Mouse (Mus musculus): ENCODE results near the gene Abca3.
"Not testable (repeated sequence)": the region's sequence is repeated elsewhere in the genome, so short reads cannot be mapped to it uniquely, and the experiment has no call there.

Gene Abca3

DNA sequence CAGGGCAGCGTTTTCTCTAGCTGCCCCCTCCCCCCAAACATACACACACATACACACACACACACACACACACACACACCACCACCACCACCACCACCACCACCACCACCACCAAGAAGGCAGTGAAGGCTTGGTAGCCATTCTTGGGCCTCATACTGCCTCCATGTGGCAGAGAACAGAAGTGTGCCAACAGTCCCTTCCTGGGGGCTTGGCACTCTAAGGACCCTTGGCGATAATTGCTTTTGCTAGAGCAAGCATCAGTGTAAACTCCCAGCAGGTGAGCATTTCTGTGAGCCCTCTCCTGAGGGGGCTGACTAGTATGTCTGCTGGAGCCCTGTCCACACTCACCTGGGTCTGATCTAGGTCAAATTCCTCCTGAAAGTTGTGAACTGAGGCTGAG is 89.4 kb downstream of the Abca3 start:
- DNase-seq (ENCODE audit: extremely low spot score, low spot score), result no peak

DNA sequence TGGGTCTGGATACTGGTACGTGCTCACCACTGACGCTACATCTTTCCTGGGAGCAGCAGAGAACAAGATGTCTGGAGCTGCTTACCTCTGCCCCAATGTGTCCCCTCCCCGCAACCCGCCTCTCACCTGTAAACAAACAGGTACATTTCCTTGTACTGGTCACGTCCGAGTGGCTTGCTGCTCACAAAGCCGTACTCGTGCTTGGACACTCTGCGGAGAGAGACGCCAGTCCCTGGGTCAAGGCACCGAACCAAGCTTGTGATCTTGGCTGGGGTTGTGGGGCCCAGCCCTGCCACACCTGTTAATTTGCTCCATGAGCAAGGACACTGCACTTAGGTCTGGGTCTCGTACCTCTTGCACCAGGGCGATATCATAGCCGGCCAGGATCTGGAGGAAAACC is 90.4 kb downstream of the Abca3 start:
- DNase-seq (ENCODE audit: extremely low spot score, low spot score), result no peak

DNA sequence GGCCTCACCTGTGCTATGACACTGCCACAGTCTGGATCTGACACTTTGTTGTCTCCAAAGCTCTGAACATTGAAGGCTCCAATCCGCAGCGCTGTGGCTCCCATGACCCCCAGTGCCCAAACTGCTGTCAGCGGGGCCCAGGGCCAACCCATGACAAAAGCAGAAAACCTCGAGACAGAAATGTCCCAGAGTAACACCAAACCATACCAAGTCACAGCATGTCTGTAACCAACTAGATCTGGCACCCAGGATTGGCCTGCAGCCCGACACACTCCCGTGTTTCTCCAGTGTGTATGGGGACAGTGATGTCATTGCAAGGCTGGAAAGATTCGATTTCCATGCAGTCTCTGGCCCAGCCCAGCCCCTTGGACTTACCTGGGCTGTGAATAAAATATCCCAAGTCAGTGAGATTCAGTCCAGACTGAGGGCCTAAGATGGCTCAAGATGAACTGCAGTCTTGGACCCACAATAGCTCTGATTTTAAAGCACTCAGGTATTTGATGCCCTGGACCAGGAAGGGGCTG is 90.9 kb downstream of the Abca3 start, which contains the start of gene Dnase1l2:
TSS of gene Dnase1l2 (minus strand) at position 474 of the 524 bp plus-strand sequence.
- no peak for DNase-seq (ENCODE audit: extremely low spot score, low spot score)

DNA sequence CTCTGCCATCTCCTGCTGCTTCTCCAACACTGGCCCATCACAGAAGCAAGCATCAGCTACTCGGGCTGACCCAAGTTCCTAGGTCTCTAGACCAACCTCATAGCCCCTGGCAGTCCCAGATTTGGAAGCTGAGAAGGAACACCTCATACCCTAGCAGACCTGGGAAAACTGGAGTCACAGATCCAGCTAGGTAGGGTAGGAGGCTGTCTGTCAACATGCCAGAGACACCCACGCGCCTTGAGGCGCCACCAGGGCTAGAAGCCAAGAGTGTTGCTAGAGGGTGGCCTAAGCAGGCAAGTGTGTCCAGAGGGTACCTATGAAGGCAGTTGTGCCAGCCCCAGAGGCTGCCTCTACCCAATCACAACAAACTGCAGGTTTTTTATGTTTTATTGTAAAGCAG is 91.7 kb downstream of the Abca3 start:
- no peak for DNase-seq (ENCODE audit: extremely low spot score, low spot score)

- no peak for DNase-seq (ENCODE audit: extremely low spot score, low spot score)
These were observed 94.8 kb downstream of the Abca3 start for GRCm38 (mm10) chr17:24446590-24446989.

DNA sequence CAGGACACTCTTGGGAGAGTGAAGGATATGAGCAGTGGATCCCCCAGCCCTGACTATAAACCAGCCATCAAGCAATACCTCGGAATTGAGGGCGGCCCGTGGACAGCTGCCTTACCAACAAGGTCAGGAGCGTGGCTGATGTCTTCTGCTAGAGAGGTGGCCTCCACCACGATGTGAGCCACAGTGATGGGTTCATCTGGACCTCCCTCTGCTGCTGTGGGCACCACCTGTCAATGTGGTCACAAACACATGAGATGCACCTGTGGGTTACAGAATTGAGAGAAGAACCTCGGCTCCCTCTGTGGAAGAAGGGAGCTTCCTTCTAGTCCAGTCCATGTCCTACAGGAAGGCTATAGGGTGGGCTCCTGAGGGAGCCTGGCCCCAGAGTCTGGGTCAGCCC is 97.8 kb downstream of the Abca3 start:
- DNase-seq (ENCODE audit: extremely low spot score, low spot score), result no peak

GRCm38 (mm10) chr17:24451220-24451619 is 99.5 kb downstream of the Abca3 start:
- no peak for DNase-seq (ENCODE audit: extremely low spot score, low spot score)

GRCm38 (mm10) chr17:24453372-24453771 is 101.6 kb downstream of the Abca3 start:
- DNase-seq (ENCODE audit: extremely low spot score, low spot score), result no peak

- DNase-seq (ENCODE audit: extremely low spot score, low spot score), result no peak
These were observed 102.5 kb downstream of the Abca3 start for GRCm38 (mm10) chr17:24454218-24454755.

DNA sequence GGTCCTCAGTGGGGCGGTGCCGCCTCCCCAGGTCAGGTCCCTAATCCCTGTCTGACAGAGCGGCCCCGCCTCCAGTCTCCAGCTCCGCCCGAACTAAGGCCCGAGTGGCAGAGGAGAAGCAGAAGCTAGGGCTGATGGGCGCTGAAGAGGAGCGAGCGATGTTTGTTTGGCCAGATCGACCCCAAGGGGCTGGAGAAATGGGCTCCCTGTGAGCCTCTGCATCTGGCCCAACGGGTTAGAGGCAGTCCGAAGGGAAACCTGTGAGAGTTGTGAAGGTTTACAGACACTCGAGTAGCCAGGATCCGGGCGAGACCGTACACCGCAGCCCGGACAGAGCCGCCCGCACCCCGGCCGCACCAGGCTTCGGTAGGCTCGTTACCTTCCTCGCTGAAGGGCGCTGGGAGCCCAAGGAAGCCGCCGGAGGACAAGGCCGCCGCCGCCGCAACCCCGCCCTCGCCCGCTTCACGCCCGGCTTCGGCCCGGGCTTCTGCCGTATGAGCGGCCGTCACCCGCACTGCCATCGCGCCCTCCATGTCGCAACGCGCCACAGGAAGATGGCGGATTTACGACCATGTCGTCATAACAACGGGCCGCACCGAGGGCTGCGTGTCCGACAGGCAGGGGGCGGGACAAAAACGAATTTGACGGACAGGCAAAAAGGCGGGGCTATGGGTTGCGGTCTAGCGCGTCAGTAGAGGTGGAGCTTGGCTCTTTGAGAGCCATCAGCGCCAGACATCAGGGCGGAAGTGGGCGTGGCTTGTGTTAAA is 103.2 kb downstream of the Abca3 start:
- peak; percentile 98 for DNase-seq (ENCODE audit: extremely low spot score, low spot score)

DNA sequence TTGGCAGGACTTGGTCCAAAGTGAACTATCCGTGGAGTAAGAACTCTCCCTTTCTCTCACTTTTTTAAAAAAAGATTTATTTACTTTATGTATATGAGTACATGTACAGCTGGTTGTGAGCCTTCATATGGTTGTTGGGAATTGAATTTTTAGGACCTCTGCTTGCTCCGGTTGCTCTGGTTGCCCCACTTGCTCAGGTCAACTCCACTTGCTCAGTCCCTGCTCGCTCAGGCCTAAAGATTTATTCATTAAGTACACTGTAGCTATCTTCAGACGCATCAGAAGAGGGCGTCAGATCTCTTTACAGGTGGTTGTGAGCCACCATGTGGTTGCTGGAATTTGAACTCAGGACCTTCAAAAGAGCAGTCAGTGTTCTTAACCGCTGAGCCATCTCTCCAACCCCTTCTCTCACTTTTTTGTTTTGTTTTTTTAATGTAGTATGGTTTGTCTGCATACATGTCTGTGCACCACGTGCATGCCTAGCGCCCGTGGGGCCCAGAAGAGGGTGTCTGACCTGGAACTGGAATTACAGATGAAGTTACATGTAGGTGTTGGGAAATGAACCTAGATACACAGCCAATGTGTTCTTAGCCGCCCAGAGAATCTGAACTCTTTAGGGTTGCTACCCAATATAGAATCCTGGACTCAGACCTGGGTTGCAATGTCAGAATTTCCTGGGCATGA is 103.9 kb downstream of the Abca3 start:
- not testable (repeated sequence) for DNase-seq (ENCODE audit: extremely low spot score, low spot score)
